Mouse (Mus musculus) limb, embryonic 13.5 days (tissue): ENCODE data around the gene Olfr685. TPM values are rescaled to one million over a fixed set of nuclear protein-coding genes. Genes with fewer than 3 reads are reported as not detected.

ENCODE experiments used
- polyA plus RNA-seq: library from polyadenylated mRNA; unstranded; fragments of >200 nt; fragmentation: Nextera tagmentation; extraction: Ambion mirVana; gene quantifications from 2 replicates; pipeline ENCODE4 v1.2.1, GENCODE M21; 2015

The Olfr685 gene
- polyA plus RNA-seq, 1 experiment from 2014 or later, result not detected

Other genes with a start within 250 kb of the Olfr685 start
- not detected in 2 replicates for gene Olfr670, start 223.4 kb downstream of the Olfr685 start, polyA plus RNA-seq
- gene Olfr671, start 206.9 kb downstream of the Olfr685 start, polyA plus RNA-seq, result not detected in 2 replicates
- gene Olfr672, start 184.0 kb downstream of the Olfr685 start, polyA plus RNA-seq, result not detected in 2 replicates
- not detected in 2 replicates for gene Olfr675, start 157.6 kb downstream of the Olfr685 start, polyA plus RNA-seq
- gene Olfr676, start 153.3 kb downstream of the Olfr685 start, polyA plus RNA-seq, result not detected in 2 replicates
- not detected in 2 replicates for gene Olfr677, start 134.6 kb downstream of the Olfr685 start, polyA plus RNA-seq
- gene Olfr678, start 121.5 kb downstream of the Olfr685 start, polyA plus RNA-seq, result not detected in 2 replicates
- not detected in 2 replicates for gene Olfr679, start 104.8 kb downstream of the Olfr685 start, polyA plus RNA-seq
- not detected in 2 replicates for gene Olfr680-ps1, start 93.2 kb downstream of the Olfr685 start, polyA plus RNA-seq
- not detected in 2 replicates for gene Olfr681, start 69.2 kb downstream of the Olfr685 start, polyA plus RNA-seq
- gene Olfr683, start 39.0 kb downstream of the Olfr685 start, polyA plus RNA-seq, result not detected in 2 replicates
- not detected in 2 replicates for gene Olfr684, start 22.4 kb downstream of the Olfr685 start, polyA plus RNA-seq
- gene Olfr686, start 21.5 kb upstream of the Olfr685 start, polyA plus RNA-seq, result not detected in 2 replicates
- not detected in 2 replicates for gene Olfr688, start 102.1 kb upstream of the Olfr685 start, polyA plus RNA-seq
- not detected in 2 replicates for gene Olfr689, start 125.2 kb upstream of the Olfr685 start, polyA plus RNA-seq
- gene Olfr690, start 148.1 kb upstream of the Olfr685 start, polyA plus RNA-seq, result not detected in 2 replicates
- not detected in 2 replicates for gene Olfr691, start 156.3 kb upstream of the Olfr685 start, polyA plus RNA-seq
- gene Olfr692, start 182.2 kb upstream of the Olfr685 start, polyA plus RNA-seq, result not detected in 2 replicates
- gene Gm5901, start 189.0 kb upstream of the Olfr685 start, polyA plus RNA-seq, result not detected in 2 replicates
- 47.0 and 49.2 TPM in 2 replicates for gene Fam160a2, start 214.0 kb upstream of the Olfr685 start, polyA plus RNA-seq
- gene Cnga4, start 218.6 kb upstream of the Olfr685 start, polyA plus RNA-seq, result not detected in 2 replicates
- 0.09 TPM in 1 of 2 replicates, not detected in the other for gene Cckbr, start 239.7 kb upstream of the Olfr685 start, polyA plus RNA-seq